Mouse (Mus musculus) liver, embryonic 13.5 days (tissue): ENCODE results near the gene Abhd4. TPM values are rescaled to one million over a fixed set of nuclear protein-coding genes. Genes with fewer than 3 reads are reported as not detected.

Experiments
- ATAC-seq: fragments of 200-750 bp; cut with Nextera tagmentation; 2 replicates; pipeline ENCODE4 v1.8.0; 2017; ENCODE audit warnings: low read depth, mild to moderate bottlenecking, moderate number of reproducible peaks, moderate library complexity
- DNase-seq: peaks from one replicate; pipeline ENCODE4 v3.0.0; 2022
- H3K27ac ChIP-seq: fragments of 300-500 bp; sonication (generic); 2 replicates; pipeline ENCODE4 v1.5.1; 2015; ENCODE audit warnings: moderate library complexity, mild to moderate bottlenecking, inconsistent platforms
- H3K27me3 ChIP-seq: fragments of 300-500 bp; sonication (generic); 2 replicates; pipeline ENCODE4 v1.6.1; 2015; ENCODE audit warnings: mild to moderate bottlenecking, inconsistent platforms
- H3K36me3 ChIP-seq: fragments of 300-500 bp; sonication (generic); 2 replicates; pipeline ENCODE4 v1.6.1; 2015; ENCODE audit warnings: mild to moderate bottlenecking, inconsistent platforms
- H3K4me1 ChIP-seq: fragments of 300-500 bp; sonication (generic); replicated peaks from 2 replicates; pipeline ENCODE4 v1.6.1; 2015; ENCODE audit warnings: inconsistent platforms
- H3K4me2 ChIP-seq: fragments of 300-500 bp; sonication (generic); 2 replicates; pipeline ENCODE4 v1.6.1; 2015; ENCODE audit warnings: inconsistent platforms, mild to moderate bottlenecking, moderate library complexity
- H3K4me3 ChIP-seq: fragments of 300-500 bp; sonication (generic); replicated peaks from 2 replicates; pipeline ENCODE4 v1.5.1; 2015; ENCODE audit warnings: mild to moderate bottlenecking, inconsistent platforms
- H3K9ac ChIP-seq: fragments of 300-500 bp; sonication (generic); 2 replicates; pipeline ENCODE4 v1.6.1; 2015; ENCODE audit warnings: mild to moderate bottlenecking, inconsistent platforms
- H3K9me3 ChIP-seq: fragments of 300-500 bp; sonication (generic); replicated peaks from 2 replicates; pipeline ENCODE4 v1.6.1; 2016; ENCODE audit warnings: inconsistent platforms
- WGBS: fragments of 180-500 bp; shearing (Covaris S2); methylation state at CpG from one replicate; pipeline ENCODE4 v1.1.7; 2015; ENCODE audit not compliant: insufficient replicate concordance; 5-methylcytosine and 5-hydroxymethylcytosine counted together
- polyA plus RNA-seq: library from polyadenylated mRNA; unstranded; fragments of >200 nt; fragmentation: Nextera tagmentation; extraction: Ambion mirVana; gene quantifications from 2 replicates; pipeline ENCODE4 v1.2.1, GENCODE M21; 2015

Abhd4 gene
- 17.9 and 18.4 TPM in 2 replicates for polyA plus RNA-seq

DNA sequence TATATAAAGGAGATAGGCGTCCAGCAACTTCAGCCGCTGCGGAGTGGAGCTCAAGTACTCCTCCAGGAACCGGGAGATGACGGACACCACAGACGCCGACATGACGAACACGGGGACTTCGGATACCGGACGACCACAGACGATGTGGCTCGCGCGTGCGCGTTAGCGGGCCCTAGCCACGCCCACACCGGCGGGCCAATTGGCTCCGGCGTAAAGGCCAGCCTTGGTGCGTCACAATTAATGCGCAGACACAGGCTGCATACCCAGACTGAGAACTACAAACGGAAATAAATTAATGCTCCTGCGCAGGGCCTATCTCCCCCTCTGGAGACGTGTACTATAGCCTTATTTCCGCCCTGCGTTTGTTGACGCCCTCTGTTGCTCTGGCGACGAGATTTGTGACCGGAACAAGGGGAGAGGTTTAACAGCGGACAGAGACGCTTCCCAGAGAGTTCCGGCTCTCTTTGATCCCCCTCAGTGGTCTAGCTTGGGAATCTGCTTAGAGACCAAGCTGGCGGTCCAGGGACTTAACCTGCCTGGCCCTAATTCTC is at the start of gene Abhd4, which contains the start of gene Dad1:
TSS of gene Abhd4 (plus strand) at position 448 of the 551 bp plus-strand sequence.
TSS of gene Dad1 (minus strand) at position 364 of the 551 bp plus-strand sequence.
- H3K4me3 ChIP-seq: peak within 1 kb of the TSS; percentile 68
- ATAC-seq (peak; percentile 99), DNase-seq (peak; percentile 96)
- H3K9me3 ChIP-seq: no peaks in the 10 kb centered on the region
- no peaks in the 10 kb centered on the region for H3K27me3 ChIP-seq
- peak within 1 kb of the TSS; percentile 94 for H3K27ac ChIP-seq
- peak within 1 kb of the TSS; percentile 83 for H3K4me2 ChIP-seq
- H3K9ac ChIP-seq: peak within 1 kb of the TSS; percentile 81
- H3K4me1 ChIP-seq: peaks cover 61% of the 10 kb centered on the region
- WGBS: under 1% methylated on average over 39 of the region's 39 CpGs
- H3K36me3 ChIP-seq: peaks cover 14% of the 10 kb centered on the region

DNA sequence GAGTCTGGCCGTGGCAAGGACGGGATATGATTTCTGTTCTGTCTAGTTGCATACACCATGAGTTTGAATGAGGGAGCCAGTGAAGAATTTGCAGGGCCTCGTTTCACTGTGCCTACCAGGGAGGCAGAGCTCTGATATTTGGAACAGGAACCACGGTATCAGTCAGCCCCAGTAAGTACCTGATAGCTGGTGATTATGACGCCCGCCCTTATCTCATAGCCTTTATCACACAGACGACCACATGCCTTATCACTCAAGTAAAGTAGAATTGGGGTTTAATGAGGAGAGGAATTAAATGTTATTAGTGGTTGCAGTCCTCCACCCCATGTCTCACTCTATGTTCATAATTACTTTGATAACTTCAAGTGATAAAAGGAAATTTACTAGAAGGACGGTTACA is 49.7 kb upstream of the Abhd4 start:
- Histone ChIP-seq H3K9ac (peak overlapping the region; percentile 3; the same call in 1 of the 2 replicates), H3K27me3 (0 out of 2 replicates have a peak, but pooled peaks cover 4% of the 10 kb centered on the region), H3K36me3 (no peaks in the 10 kb centered on the region), H3K9me3 (no peaks in the 10 kb centered on the region), H3K4me3 (no peak overlapping the region), H3K4me2 (peak overlapping the region; percentile 42), H3K27ac (peak overlapping the region; percentile 63), H3K4me1 (peaks cover 57% of the 10 kb centered on the region)
- ATAC-seq (peak; percentile 95), DNase-seq (peak; percentile 63)
- 19% methylated on average over 8 of the region's 8 CpGs for WGBS

DNA sequence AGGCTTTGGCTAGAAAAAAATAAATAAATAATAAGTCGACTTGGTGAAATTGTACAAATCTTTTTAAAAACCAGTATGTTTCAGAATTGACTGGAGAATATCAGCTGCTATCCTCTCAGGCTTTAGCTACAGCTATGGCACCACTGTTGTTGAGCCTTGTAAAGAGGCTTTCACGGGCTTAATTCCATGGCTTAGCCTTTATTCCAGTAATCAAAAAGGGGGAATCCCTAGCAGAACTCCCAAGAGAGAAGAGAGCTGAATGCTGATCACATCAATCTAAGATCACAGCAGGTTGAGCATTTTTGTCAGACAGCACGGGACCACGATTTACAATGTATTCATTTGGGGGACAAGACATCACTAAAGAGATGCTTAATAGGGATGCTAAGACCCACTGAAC is 49.2 kb upstream of the Abhd4 start:
- H3K4me2 ChIP-seq: peak overlapping the region; percentile 42
- ATAC-seq: no peak
- peaks cover 57% of the 10 kb centered on the region for H3K4me1 ChIP-seq
- no peaks in the 10 kb centered on the region for H3K36me3 ChIP-seq
- no peaks in the 10 kb centered on the region for H3K9me3 ChIP-seq
- peak overlapping the region; percentile 14 for H3K27ac ChIP-seq
- 55% methylated on average over 4 of the region's 4 CpGs for WGBS
- DNase-seq: no peak
- no peak overlapping the region for H3K4me3 ChIP-seq
- no peak overlapping the region for H3K9ac ChIP-seq
- H3K27me3 ChIP-seq: 0 out of 2 replicates have a peak, but pooled peaks cover 4% of the 10 kb centered on the region

DNA sequence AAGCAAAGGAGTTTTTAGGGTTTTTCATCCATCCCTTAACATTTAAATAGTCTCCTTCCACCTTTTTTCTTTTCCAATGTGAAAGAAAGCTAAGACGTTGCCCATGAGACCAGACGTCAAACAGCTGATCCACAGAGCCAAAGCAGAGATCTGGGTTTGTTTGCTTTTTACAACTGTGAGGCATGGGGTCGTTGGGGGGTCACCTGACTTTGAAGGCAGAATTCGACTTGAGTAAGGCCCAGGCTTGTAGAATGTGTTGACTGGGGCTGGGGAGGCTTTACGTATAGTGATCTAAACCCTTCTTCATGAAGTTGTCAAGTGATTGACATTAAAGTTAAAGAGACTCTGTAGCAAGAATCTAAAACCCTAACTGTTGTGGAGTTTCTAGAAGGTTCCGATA is 48.1 kb upstream of the Abhd4 start:
- Histone ChIP-seq H3K27me3 (0 out of 2 replicates have a peak, but pooled peaks cover 4% of the 10 kb centered on the region), H3K9ac (no peak overlapping the region), H3K4me1 (peaks cover 57% of the 10 kb centered on the region), H3K4me2 (no peak overlapping the region), H3K36me3 (no peaks in the 10 kb centered on the region), H3K27ac (no peak overlapping the region), H3K4me3 (no peak overlapping the region), H3K9me3 (no peaks in the 10 kb centered on the region)
- WGBS: 61% methylated on average over 6 of the region's 6 CpGs
- ATAC-seq: no peak
- no peak for DNase-seq

DNA sequence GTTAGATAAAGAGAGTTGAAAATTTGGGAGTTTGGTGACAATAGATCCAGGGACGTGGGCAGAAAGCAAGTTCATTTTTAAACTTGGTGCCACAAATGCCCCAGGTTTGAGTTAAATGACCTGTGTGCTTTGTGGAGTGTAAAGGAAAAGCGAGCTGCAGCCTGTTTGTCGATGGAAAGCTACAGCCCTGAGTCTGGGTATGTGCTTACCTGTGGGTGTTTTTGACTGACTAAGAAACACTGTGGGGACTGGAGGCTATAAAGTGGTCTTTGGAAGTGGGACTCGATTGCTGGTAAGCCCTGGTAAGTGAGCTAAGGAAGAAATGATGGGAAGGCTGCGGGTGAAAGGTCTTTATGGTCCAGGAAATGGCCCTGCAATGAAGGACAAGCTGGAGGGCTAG is 47.7 kb upstream of the Abhd4 start:
- ATAC-seq (no peak), DNase-seq (no peak)
- H3K4me3 ChIP-seq: no peak overlapping the region
- no peaks in the 10 kb centered on the region for H3K9me3 ChIP-seq
- H3K9ac ChIP-seq: no peak overlapping the region
- peak overlapping the region; percentile 42; the same call in 1 of the 2 replicates for H3K27ac ChIP-seq
- peaks cover 57% of the 10 kb centered on the region for H3K4me1 ChIP-seq
- peaks cover 4% of the 10 kb centered on the region; the same call in 1 of the 2 replicates for H3K27me3 ChIP-seq
- H3K4me2 ChIP-seq: no peak overlapping the region
- 71% methylated on average over 5 of the region's 5 CpGs for WGBS
- H3K36me3 ChIP-seq: no peaks in the 10 kb centered on the region

DNA sequence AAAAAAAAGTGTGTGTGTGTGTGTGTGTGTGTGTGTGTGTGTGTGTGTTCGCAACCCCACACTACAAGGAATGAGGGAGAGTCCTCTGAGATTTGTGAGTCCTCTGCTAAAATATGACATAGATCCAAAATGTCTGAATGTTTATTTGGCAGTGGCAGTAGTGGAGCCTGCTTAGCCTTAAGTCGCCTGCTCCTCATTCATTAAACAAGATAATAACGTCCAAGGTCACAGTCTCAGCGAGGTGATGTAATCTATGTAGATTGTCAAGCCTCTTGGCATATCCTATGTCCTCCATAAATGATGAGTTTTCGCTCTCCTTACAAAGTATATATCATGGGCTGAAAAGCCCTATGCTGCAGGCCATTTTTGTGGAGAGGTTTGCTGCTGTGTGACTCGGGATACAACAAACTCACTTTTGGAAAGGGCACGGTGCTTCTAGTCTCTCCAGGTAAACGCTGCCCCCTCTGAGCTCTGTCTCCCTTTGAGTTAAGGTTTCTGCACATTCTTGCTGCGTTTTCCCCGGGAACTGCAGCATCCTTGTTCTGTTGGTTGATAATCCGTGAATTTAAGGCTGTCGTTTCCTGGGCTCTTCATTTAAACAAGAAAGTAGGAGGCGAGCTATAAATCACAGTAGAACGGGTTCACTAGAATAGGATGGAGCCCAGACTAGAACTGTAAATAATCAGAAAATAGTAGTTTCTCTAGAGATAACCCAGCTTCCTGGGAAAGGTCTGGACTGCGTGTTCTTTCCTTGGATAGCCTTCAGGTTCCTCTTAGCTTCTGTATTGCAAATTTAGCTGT is 47.0 kb upstream of the Abhd4 start:
- DNase-seq (no peak), ATAC-seq (no peak)
- no peak overlapping the region for H3K4me2 ChIP-seq
- no peak overlapping the region for H3K9ac ChIP-seq
- H3K36me3 ChIP-seq: no peaks in the 10 kb centered on the region
- 61% methylated on average over 15 of the region's 15 CpGs for WGBS
- no peak overlapping the region for H3K4me3 ChIP-seq
- no peaks in the 10 kb centered on the region for H3K9me3 ChIP-seq
- H3K27ac ChIP-seq: peak overlapping the region; percentile 52
- H3K27me3 ChIP-seq: peaks cover 4% of the 10 kb centered on the region; the same call in 1 of the 2 replicates
- H3K4me1 ChIP-seq: peaks cover 57% of the 10 kb centered on the region

DNA sequence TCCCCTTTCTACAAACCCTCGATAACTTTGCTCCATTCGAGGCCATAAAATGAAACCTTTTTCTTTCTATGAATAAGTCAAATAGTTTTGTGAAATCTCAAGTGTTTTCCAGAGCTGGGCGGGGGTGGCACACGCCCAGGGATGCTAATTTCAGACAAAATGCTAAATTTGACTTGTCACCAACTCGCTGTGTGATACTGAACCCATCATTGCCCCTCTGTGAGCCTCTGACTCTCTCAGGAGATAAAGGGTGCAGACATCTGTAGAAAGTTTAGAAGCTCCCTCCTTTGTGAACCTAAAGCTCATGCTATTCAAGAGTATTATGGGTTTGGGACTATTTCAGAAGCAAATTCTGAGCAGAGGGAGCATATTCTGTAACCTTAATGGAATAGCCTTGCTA is 46.1 kb upstream of the Abhd4 start:
- DNase-seq (no peak), ATAC-seq (peak; percentile 61)
- H3K9me3 ChIP-seq: no peaks in the 10 kb centered on the region
- no peak overlapping the region for H3K9ac ChIP-seq
- H3K27ac ChIP-seq: peak overlapping the region; percentile 52
- peaks cover 4% of the 10 kb centered on the region; the same call in 1 of the 2 replicates for H3K27me3 ChIP-seq
- WGBS: 55% methylated on average over 5 of the region's 5 CpGs
- no peaks in the 10 kb centered on the region for H3K36me3 ChIP-seq
- H3K4me3 ChIP-seq: no peak overlapping the region
- peak overlapping the region; percentile 16; the same call in 1 of the 2 replicates for H3K4me2 ChIP-seq
- H3K4me1 ChIP-seq: peaks cover 57% of the 10 kb centered on the region

DNA sequence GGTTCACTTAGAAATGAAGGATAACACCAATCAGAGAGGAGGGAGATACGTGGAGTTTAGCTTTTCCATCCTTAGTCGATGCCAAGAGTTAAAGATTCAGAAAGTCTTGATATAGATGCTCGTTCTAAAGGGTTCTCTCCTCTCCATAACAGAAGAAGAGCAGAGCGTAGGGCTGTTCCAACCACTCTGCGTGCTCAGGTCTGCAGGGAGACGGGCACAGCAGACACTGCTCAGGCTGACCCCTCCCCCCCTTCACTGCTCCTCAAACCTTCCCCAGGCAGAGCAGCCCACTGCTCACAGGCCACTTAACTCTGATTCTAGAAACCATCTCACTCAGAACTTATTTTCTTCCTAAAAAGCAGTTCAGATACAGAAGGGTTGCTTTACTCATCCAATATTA is 45.2 kb upstream of the Abhd4 start:
- WGBS: 78% methylated on average over 6 of the region's 6 CpGs
- no peak overlapping the region for H3K9ac ChIP-seq
- no peak overlapping the region for H3K4me2 ChIP-seq
- no peak for DNase-seq
- H3K27me3 ChIP-seq: peaks cover 4% of the 10 kb centered on the region; the same call in 1 of the 2 replicates
- no peak for ATAC-seq
- H3K9me3 ChIP-seq: no peaks in the 10 kb centered on the region
- no peak overlapping the region for H3K27ac ChIP-seq
- H3K36me3 ChIP-seq: no peaks in the 10 kb centered on the region
- peaks cover 50% of the 10 kb centered on the region for H3K4me1 ChIP-seq
- no peak overlapping the region for H3K4me3 ChIP-seq

DNA sequence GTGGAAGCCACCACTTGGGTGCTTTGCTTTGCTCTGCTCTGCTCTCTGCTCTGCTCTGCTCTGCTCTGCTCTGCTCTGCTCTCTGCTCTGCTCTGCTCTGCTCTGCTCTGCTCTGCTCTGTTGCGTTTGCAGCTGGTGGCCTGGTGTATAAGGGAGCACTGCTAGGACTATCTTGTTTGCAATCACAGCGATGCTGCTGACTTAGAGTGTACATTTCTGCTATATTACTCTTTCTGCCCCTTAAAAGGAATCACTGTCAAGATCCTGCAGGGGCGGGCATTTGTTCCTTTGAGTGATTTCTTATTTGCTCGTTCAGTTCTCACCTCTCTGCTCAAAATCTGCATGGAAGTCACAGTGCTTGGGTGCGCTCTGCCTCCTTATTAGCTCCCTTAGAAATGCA is 44.1 kb upstream of the Abhd4 start:
- H3K9ac ChIP-seq: no peak overlapping the region
- no peak overlapping the region for H3K4me3 ChIP-seq
- peaks cover 38% of the 10 kb centered on the region for H3K4me1 ChIP-seq
- DNase-seq: no peak
- no peaks in the 10 kb centered on the region for H3K36me3 ChIP-seq
- H3K27me3 ChIP-seq: peaks cover 4% of the 10 kb centered on the region; the same call in 1 of the 2 replicates
- 70% methylated on average over 5 of the region's 5 CpGs for WGBS
- no peak overlapping the region for H3K27ac ChIP-seq
- no peak for ATAC-seq
- H3K9me3 ChIP-seq: no peaks in the 10 kb centered on the region
- H3K4me2 ChIP-seq: no peak overlapping the region

DNA sequence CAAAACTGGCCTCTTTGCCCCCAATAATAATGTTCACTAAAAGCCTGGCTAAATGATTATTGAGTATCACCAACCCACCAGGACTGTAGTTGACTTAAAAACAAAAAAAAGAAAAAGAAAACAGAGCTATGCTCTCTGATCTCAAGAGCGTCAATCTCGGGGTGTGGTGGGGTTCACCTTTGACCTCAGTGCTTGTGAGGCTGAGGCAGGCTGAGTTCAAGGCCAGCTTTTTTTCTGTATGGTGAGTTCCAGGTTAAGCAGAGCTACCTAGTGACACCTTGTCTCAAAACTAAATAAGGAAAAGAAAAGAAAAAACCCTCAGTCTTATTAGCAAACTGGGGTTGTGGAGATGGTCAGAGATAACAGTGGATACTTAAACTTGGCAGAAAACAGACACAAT is 43.6 kb upstream of the Abhd4 start:
- no peak overlapping the region for H3K4me2 ChIP-seq
- H3K9ac ChIP-seq: no peak overlapping the region
- no peak overlapping the region for H3K27ac ChIP-seq
- no peaks in the 10 kb centered on the region for H3K9me3 ChIP-seq
- 82% methylated on average over 2 of the region's 2 CpGs for WGBS
- ATAC-seq (no peak), DNase-seq (no peak)
- no peaks in the 10 kb centered on the region for H3K36me3 ChIP-seq
- no peak overlapping the region for H3K4me3 ChIP-seq
- H3K4me1 ChIP-seq: peaks cover 34% of the 10 kb centered on the region
- peaks cover 4% of the 10 kb centered on the region; the same call in 1 of the 2 replicates for H3K27me3 ChIP-seq

DNA sequence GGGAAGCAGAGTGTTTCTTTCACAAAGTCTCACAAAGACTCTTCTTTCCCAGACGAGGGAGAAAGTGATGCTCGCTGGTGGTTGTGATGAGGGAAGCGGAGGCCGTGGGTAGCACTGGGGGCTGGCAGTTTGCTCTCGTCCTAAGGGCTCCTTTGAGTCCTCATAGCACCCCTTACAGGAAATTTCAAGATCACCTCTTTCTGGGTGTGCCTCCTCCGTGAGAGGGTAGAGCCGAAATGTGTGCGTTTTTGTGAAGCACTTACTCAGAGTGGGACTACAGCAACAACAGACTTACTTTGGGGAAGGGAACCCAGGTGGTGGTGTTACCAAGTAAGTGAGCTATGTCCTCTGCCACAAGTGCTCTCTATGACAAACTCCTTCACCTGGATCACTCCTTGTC is 42.8 kb upstream of the Abhd4 start:
- H3K9me3 ChIP-seq: no peaks in the 10 kb centered on the region
- peaks cover 27% of the 10 kb centered on the region for H3K4me1 ChIP-seq
- no peak overlapping the region for H3K4me3 ChIP-seq
- no peak overlapping the region for H3K9ac ChIP-seq
- H3K4me2 ChIP-seq: no peak overlapping the region
- DNase-seq: no peak
- H3K27ac ChIP-seq: no peak overlapping the region
- WGBS: 72% methylated on average over 8 of the region's 8 CpGs
- no peak for ATAC-seq
- H3K27me3 ChIP-seq: peaks cover 4% of the 10 kb centered on the region; the same call in 1 of the 2 replicates
- no peaks in the 10 kb centered on the region for H3K36me3 ChIP-seq
